Mouse (Mus musculus): ENCODE results near the gene Elmo1. TPM values are rescaled to one million over a fixed set of nuclear protein-coding genes. Genes with fewer than 3 reads are reported as not detected.

Gene Elmo1
- total and polyA plus RNA-seq, 2 experiments from 2014 or later, result 35.2 to 36.4 TPM

- Histone ChIP-seq H3K4me2 (ENCODE audit: low read depth, low read length, poor library complexity, severe bottlenecking) (no peak overlapping the region), H3K9ac (replicated peaks; ENCODE audit: low read length, poor library complexity, severe bottlenecking) (no peak overlapping the region), H3K36me3 (ENCODE audit: insufficient read depth, low read length) (no peaks in the 10 kb centered on the region), H3K9me3 (ENCODE audit: low read length) (no peaks in the 10 kb centered on the region), H3K4me3 (ENCODE audit: low read depth, low read length) (no peak overlapping the region), H3K4me1 (ENCODE audit: insufficient read depth, low read length) (peaks cover 8% of the 10 kb centered on the region; the same call in 1 of the 2 replicates), H3K27me3 (ENCODE audit: insufficient read depth, low read length) (no peaks in the 10 kb centered on the region), H3K27ac (ENCODE audit: low read depth, low read length) (no peak overlapping the region)
- DNase-seq (ENCODE audit: low spot score), result no peak
- no peak for ATAC-seq (ENCODE audit: low FRiP score)
- WGBS, result 78% methylated on average over 4 of the region's 4 CpGs
- TF ChIP-seq CTCF (IDR thresholded peaks at IDR 0.05), result no peak
These were observed 435.4 kb downstream of the Elmo1 start for GRCm38 (mm10) chr13:20525844-20526243.

- no peak for TF ChIP-seq CTCF (IDR thresholded peaks at IDR 0.05)
- 88% methylated on average over 1 of the region's 1 CpGs for WGBS
- ATAC-seq (ENCODE audit: low FRiP score) (no peak), DNase-seq (ENCODE audit: low spot score) (no peak)
- H3K4me1 ChIP-seq (ENCODE audit: insufficient read depth, low read length), result peaks cover 3% of the 10 kb centered on the region; the same call in 1 of the 2 replicates
- no peak overlapping the region for H3K4me2 ChIP-seq (ENCODE audit: low read depth, low read length, poor library complexity, severe bottlenecking)
- H3K27me3 ChIP-seq (ENCODE audit: insufficient read depth, low read length), result no peaks in the 10 kb centered on the region
- H3K4me3 ChIP-seq (ENCODE audit: low read depth, low read length), result no peak overlapping the region
- H3K27ac ChIP-seq (ENCODE audit: low read depth, low read length), result no peak overlapping the region
- H3K9ac ChIP-seq (replicated peaks; ENCODE audit: low read length, poor library complexity, severe bottlenecking), result no peak overlapping the region
- H3K9me3 ChIP-seq (ENCODE audit: low read length), result no peaks in the 10 kb centered on the region
- no peaks in the 10 kb centered on the region for H3K36me3 ChIP-seq (ENCODE audit: insufficient read depth, low read length)
These were observed 446.7 kb downstream of the Elmo1 start for GRCm38 (mm10) chr13:20537053-20537452.

- peaks cover 3% of the 10 kb centered on the region; the same call in 1 of the 2 replicates for H3K4me1 ChIP-seq (ENCODE audit: insufficient read depth, low read length)
- no peak overlapping the region for H3K4me2 ChIP-seq (ENCODE audit: low read depth, low read length, poor library complexity, severe bottlenecking)
- no peak for TF ChIP-seq CTCF (IDR thresholded peaks at IDR 0.05)
- H3K27ac ChIP-seq (ENCODE audit: low read depth, low read length), result no peak overlapping the region
- H3K36me3 ChIP-seq (ENCODE audit: insufficient read depth, low read length), result no peaks in the 10 kb centered on the region
- no peaks in the 10 kb centered on the region for H3K27me3 ChIP-seq (ENCODE audit: insufficient read depth, low read length)
- H3K9me3 ChIP-seq (ENCODE audit: low read length), result no peaks in the 10 kb centered on the region
- WGBS, result 88% methylated on average over 2 of the region's 2 CpGs
- H3K4me3 ChIP-seq (ENCODE audit: low read depth, low read length), result no peak overlapping the region
- H3K9ac ChIP-seq (replicated peaks; ENCODE audit: low read length, poor library complexity, severe bottlenecking), result no peak overlapping the region
- DNase-seq (ENCODE audit: low spot score) (no peak), ATAC-seq (ENCODE audit: low FRiP score) (no peak)
These were observed 447.1 kb downstream of the Elmo1 start for GRCm38 (mm10) chr13:20537487-20537886.

- Histone ChIP-seq H3K27me3 (ENCODE audit: insufficient read depth, low read length) (no peaks in the 10 kb centered on the region), H3K4me2 (ENCODE audit: low read depth, low read length, poor library complexity, severe bottlenecking) (no peak overlapping the region), H3K36me3 (ENCODE audit: insufficient read depth, low read length) (no peaks in the 10 kb centered on the region), H3K4me1 (ENCODE audit: insufficient read depth, low read length) (peaks cover 3% of the 10 kb centered on the region; the same call in 1 of the 2 replicates), H3K9ac (replicated peaks; ENCODE audit: low read length, poor library complexity, severe bottlenecking) (no peak overlapping the region), H3K27ac (ENCODE audit: low read depth, low read length) (peak overlapping the region; percentile 47), H3K9me3 (ENCODE audit: low read length) (no peaks in the 10 kb centered on the region), H3K4me3 (ENCODE audit: low read depth, low read length) (no peak overlapping the region)
- TF ChIP-seq CTCF (IDR thresholded peaks at IDR 0.05), result no peak
- ATAC-seq (ENCODE audit: low FRiP score) (peak; percentile 54; the same call in 1 of the 2 replicates), DNase-seq (ENCODE audit: low spot score) (no peak)
- WGBS, result 49% methylated on average over 12 of the region's 12 CpGs
These were observed 448.0 kb downstream of the Elmo1 start for GRCm38 (mm10) chr13:20538216-20539070.

- 94% methylated on average over 2 of the region's 2 CpGs for WGBS
- no peak overlapping the region for H3K27ac ChIP-seq (ENCODE audit: low read depth, low read length)
- no peaks in the 10 kb centered on the region for H3K27me3 ChIP-seq (ENCODE audit: insufficient read depth, low read length)
- DNase-seq (ENCODE audit: low spot score) (no peak), ATAC-seq (ENCODE audit: low FRiP score) (no peak)
- H3K4me1 ChIP-seq (ENCODE audit: insufficient read depth, low read length), result peaks cover 3% of the 10 kb centered on the region; the same call in 1 of the 2 replicates
- no peaks in the 10 kb centered on the region for H3K36me3 ChIP-seq (ENCODE audit: insufficient read depth, low read length)
- no peak overlapping the region for H3K9ac ChIP-seq (replicated peaks; ENCODE audit: low read length, poor library complexity, severe bottlenecking)
- TF ChIP-seq CTCF (IDR thresholded peaks at IDR 0.05), result no peak
- H3K4me2 ChIP-seq (ENCODE audit: low read depth, low read length, poor library complexity, severe bottlenecking), result no peak overlapping the region
- no peaks in the 10 kb centered on the region for H3K9me3 ChIP-seq (ENCODE audit: low read length)
- no peak overlapping the region for H3K4me3 ChIP-seq (ENCODE audit: low read depth, low read length)
These were observed 449.2 kb downstream of the Elmo1 start for GRCm38 (mm10) chr13:20539631-20540030.

GRCm38 (mm10) chr13:20546568-20547204 lies 456.3 kb downstream of the Elmo1 start:
- no peak overlapping the region for H3K9ac ChIP-seq (replicated peaks; ENCODE audit: low read length, poor library complexity, severe bottlenecking)
- no peak for ATAC-seq (ENCODE audit: low FRiP score)
- H3K27me3 ChIP-seq (ENCODE audit: insufficient read depth, low read length), result no peaks in the 10 kb centered on the region
- H3K36me3 ChIP-seq (ENCODE audit: insufficient read depth, low read length), result no peaks in the 10 kb centered on the region
- no peak overlapping the region for H3K27ac ChIP-seq (ENCODE audit: low read depth, low read length)
- WGBS, result 85% methylated on average over 12 of the region's 12 CpGs
- no peaks in the 10 kb centered on the region for H3K4me1 ChIP-seq (ENCODE audit: insufficient read depth, low read length)
- H3K4me3 ChIP-seq (ENCODE audit: low read depth, low read length), result no peak overlapping the region
- H3K9me3 ChIP-seq (ENCODE audit: low read length), result no peaks in the 10 kb centered on the region
- no peak for TF ChIP-seq CTCF (IDR thresholded peaks at IDR 0.05)
- DNase-seq (ENCODE audit: low spot score), result no peak
- no peak overlapping the region for H3K4me2 ChIP-seq (ENCODE audit: low read depth, low read length, poor library complexity, severe bottlenecking)
